Mouse (Mus musculus): Measurements from ENCODE around the gene Brd3os. TPM values are rescaled to one million over a fixed set of nuclear protein-coding genes. Genes with fewer than 3 reads are reported as not detected.

Gene Brd3os
- polyA plus RNA-seq, 1 experiment, result 10.0 TPM

GRCm38 (mm10) chr2:27460163-27460562 lies 18.0 kb downstream of the Brd3os start:
- H3K4me1 ChIP-seq (ENCODE audit: control insufficient read depth, insufficient read depth, low read length), result peaks cover 4% of the 10 kb centered on the region; the same call in 1 of the 2 replicates
- H3K27ac ChIP-seq (ENCODE audit: insufficient read depth, low read length), result no peak overlapping the region
- no peak overlapping the region for H3K4me3 ChIP-seq (ENCODE audit: insufficient read depth, low read length)
- no peak for TF ChIP-seq POLR2A (IDR thresholded peaks at IDR 0.05; ENCODE audit: low read depth, low read length)
- no peak for TF ChIP-seq CTCF (IDR thresholded peaks at IDR 0.05; ENCODE audit: borderline replicate concordance, insufficient read depth, low read length)

GRCm38 (mm10) chr2:27460651-27461050 lies 18.5 kb downstream of the Brd3os start:
- TF ChIP-seq POLR2A (IDR thresholded peaks at IDR 0.05; ENCODE audit: low read depth, low read length), result no peak
- no peak for TF ChIP-seq CTCF (IDR thresholded peaks at IDR 0.05; ENCODE audit: borderline replicate concordance, insufficient read depth, low read length)
- Histone ChIP-seq H3K4me3 (ENCODE audit: insufficient read depth, low read length) (no peak overlapping the region), H3K27ac (ENCODE audit: insufficient read depth, low read length) (no peak overlapping the region), H3K4me1 (ENCODE audit: control insufficient read depth, insufficient read depth, low read length) (peaks cover 4% of the 10 kb centered on the region; the same call in 1 of the 2 replicates)

GRCm38 (mm10) chr2:27461881-27462660 lies 19.9 kb downstream of the Brd3os start:
- H3K27ac ChIP-seq (ENCODE audit: insufficient read depth, low read length), result no peak overlapping the region
- TF ChIP-seq POLR2A (IDR thresholded peaks at IDR 0.05; ENCODE audit: low read depth, low read length) (no peak), CTCF (IDR thresholded peaks at IDR 0.05; ENCODE audit: borderline replicate concordance, insufficient read depth, low read length) (no peak)
- H3K4me3 ChIP-seq (ENCODE audit: insufficient read depth, low read length), result no peak overlapping the region
- peaks cover 4% of the 10 kb centered on the region; the same call in 1 of the 2 replicates for H3K4me1 ChIP-seq (ENCODE audit: control insufficient read depth, insufficient read depth, low read length)

- Histone ChIP-seq H3K4me1 (ENCODE audit: control insufficient read depth, insufficient read depth, low read length) (peaks cover 4% of the 10 kb centered on the region; the same call in 1 of the 2 replicates), H3K27ac (ENCODE audit: insufficient read depth, low read length) (no peak overlapping the region), H3K4me3 (ENCODE audit: insufficient read depth, low read length) (no peak overlapping the region)
- TF ChIP-seq POLR2A (IDR thresholded peaks at IDR 0.05; ENCODE audit: low read depth, low read length) (no peak), CTCF (IDR thresholded peaks at IDR 0.05; ENCODE audit: borderline replicate concordance, insufficient read depth, low read length) (no peak)
These were observed 20.8 kb downstream of the Brd3os start for GRCm38 (mm10) chr2:27462901-27463300.

GRCm38 (mm10) chr2:27469292-27469990 lies 27.3 kb downstream of the Brd3os start:
- TF ChIP-seq POLR2A (IDR thresholded peaks at IDR 0.05; ENCODE audit: low read depth, low read length), result no peak
- TF ChIP-seq CTCF (IDR thresholded peaks at IDR 0.05; ENCODE audit: borderline replicate concordance, insufficient read depth, low read length), result no peak
- H3K4me3 ChIP-seq (ENCODE audit: insufficient read depth, low read length), result no peak overlapping the region
- no peaks in the 10 kb centered on the region; the same call in 1 of the 2 replicates for H3K4me1 ChIP-seq (ENCODE audit: control insufficient read depth, insufficient read depth, low read length)
- no peak overlapping the region for H3K27ac ChIP-seq (ENCODE audit: insufficient read depth, low read length)

- Histone ChIP-seq H3K4me1 (ENCODE audit: control insufficient read depth, insufficient read depth, low read length) (no peaks in the 10 kb centered on the region; the same call in 1 of the 2 replicates), H3K27ac (ENCODE audit: insufficient read depth, low read length) (no peak overlapping the region), H3K4me3 (ENCODE audit: insufficient read depth, low read length) (no peak overlapping the region)
- TF ChIP-seq POLR2A (IDR thresholded peaks at IDR 0.05; ENCODE audit: low read depth, low read length), result no peak
- no peak for TF ChIP-seq CTCF (IDR thresholded peaks at IDR 0.05; ENCODE audit: borderline replicate concordance, insufficient read depth, low read length)
These were observed 27.8 kb downstream of the Brd3os start for GRCm38 (mm10) chr2:27469991-27470355.

- Histone ChIP-seq H3K4me1 (ENCODE audit: control insufficient read depth, insufficient read depth, low read length) (no peaks in the 10 kb centered on the region; the same call in 1 of the 2 replicates), H3K27ac (ENCODE audit: insufficient read depth, low read length) (no peak overlapping the region), H3K4me3 (ENCODE audit: insufficient read depth, low read length) (no peak overlapping the region)
- no peak for TF ChIP-seq CTCF (IDR thresholded peaks at IDR 0.05; ENCODE audit: borderline replicate concordance, insufficient read depth, low read length)
- TF ChIP-seq POLR2A (IDR thresholded peaks at IDR 0.05; ENCODE audit: low read depth, low read length), result no peak
These were observed 28.4 kb downstream of the Brd3os start for GRCm38 (mm10) chr2:27470535-27470934.

- no peaks in the 10 kb centered on the region; the same call in 1 of the 2 replicates for H3K4me1 ChIP-seq (ENCODE audit: control insufficient read depth, insufficient read depth, low read length)
These were observed 29.1 kb downstream of the Brd3os start for GRCm38 (mm10) chr2:27471170-27471584.

GRCm38 (mm10) chr2:27473061-27473765 lies 31.1 kb downstream of the Brd3os start:
- no peak overlapping the region for H3K27ac ChIP-seq (ENCODE audit: insufficient read depth, low read length)
- no peak for TF ChIP-seq CTCF (IDR thresholded peaks at IDR 0.05; ENCODE audit: borderline replicate concordance, insufficient read depth, low read length)
- TF ChIP-seq POLR2A (IDR thresholded peaks at IDR 0.05; ENCODE audit: low read depth, low read length), result no peak
- no peaks in the 10 kb centered on the region; the same call in 1 of the 2 replicates for H3K4me1 ChIP-seq (ENCODE audit: control insufficient read depth, insufficient read depth, low read length)
- 0 out of 2 replicates have a peak overlapping the region, but pooled peaks have one; percentile 94 for H3K4me3 ChIP-seq (ENCODE audit: insufficient read depth, low read length)

More at GRCm38 (mm10) chr2:27471170-27471584, 29.1 kb downstream of the Brd3os start:
- TF ChIP-seq CTCF (IDR thresholded peaks at IDR 0.05; ENCODE audit: borderline replicate concordance, insufficient read depth, low read length), result no peak
- TF ChIP-seq POLR2A (IDR thresholded peaks at IDR 0.05; ENCODE audit: low read depth, low read length), result no peak
- Histone ChIP-seq H3K4me3 (ENCODE audit: insufficient read depth, low read length) (no peak overlapping the region), H3K27ac (ENCODE audit: insufficient read depth, low read length) (no peak overlapping the region)

All from embryonic fibroblast, embryonic 13.5 days (primary cell).